Mouse (Mus musculus) erythroid progenitor cell, adult 5-6 weeks (primary cell): ENCODE results near the gene Pcgf6. TPM values are rescaled to one million over a fixed set of nuclear protein-coding genes. Genes with fewer than 3 reads are reported as not detected.

Source experiments
- ATAC-seq: replicated peaks from 2 replicates; pipeline ENCODE4 v1.8.0; 2016; ENCODE audit warnings: moderate number of reproducible peaks, mild to moderate bottlenecking, moderate TSS enrichment, inconsistent platforms; ENCODE audit not compliant: poor library complexity, low FRiP score, severe bottlenecking
- total RNA-seq, 2 experiments: library from RNA; stranded (forward) in 1 of 2; stranded (reverse) in 1 of 2; fragments of 150-400 nt in 1 of 2; fragments of 186-747, 209-891 nt in 1 of 2; gene quantifications; 2 replicates each; pipeline versions ENCODE4 v1.2.3 to v1.2.4; 2015 to 2017; ENCODE audit warnings: low replicate concordance in 2 of 2

Pcgf6 gene
- total RNA-seq, 2 experiments from 2014 or later, result 0.61 to 6.7 TPM

DNA sequence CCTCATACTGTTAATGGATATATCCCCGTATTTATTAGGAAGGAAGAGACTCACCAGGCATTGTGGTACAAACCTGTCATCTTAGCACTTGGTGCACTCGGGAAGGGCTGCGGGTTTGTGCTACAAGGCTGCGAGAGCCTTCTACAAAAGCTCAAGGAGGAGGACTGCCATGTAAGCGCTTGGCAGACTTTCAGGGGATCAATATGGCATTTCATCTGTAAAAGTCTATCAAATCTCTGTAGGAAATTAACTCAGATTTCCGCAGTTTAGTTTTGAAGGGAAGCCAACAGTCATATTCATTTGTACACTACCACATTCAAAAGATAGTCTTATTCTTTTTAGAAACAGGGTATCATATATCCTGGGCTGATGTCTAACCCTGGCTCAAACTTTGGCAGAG lies 18.9 kb downstream of the Pcgf6 start:
- ATAC-seq, result no peak

DNA sequence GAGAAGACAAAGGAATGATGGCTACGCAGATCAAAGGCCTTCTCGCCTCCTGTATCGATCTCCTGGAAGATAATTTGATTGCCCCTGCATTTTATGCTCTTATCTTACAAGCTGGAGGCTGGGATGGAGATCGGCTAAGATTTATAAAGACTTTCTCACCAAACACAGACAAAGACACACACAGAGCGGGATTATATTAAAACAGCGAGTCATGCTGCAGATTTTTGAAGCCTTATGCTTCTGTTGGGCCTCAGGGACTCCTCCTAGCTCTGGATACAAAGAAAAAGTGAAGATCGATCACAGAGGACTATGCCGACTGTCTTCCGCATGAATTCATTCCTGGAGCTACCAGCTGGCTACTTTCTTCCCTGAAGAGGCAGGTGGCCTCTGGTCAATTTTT lies 20.9 kb downstream of the Pcgf6 start:
- ATAC-seq, result no peak

DNA sequence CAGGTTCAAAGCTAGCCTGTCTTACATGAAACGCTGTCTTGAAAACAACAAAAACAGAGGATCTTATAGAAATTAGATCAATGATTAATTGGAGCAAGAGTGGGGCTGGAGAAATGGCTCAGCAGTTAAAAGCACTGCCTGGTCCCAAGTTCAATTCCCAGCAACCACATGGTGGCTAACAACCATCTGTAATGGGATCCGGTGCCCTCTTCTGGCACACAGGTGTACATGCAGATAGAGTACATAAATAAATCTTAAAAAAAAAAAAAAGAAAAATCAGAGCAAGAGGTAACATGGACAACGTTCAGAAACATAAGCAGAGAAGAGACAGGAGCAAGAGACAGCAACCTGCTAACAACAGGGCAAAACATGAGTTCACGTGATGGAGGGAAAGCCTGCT lies 24.2 kb downstream of the Pcgf6 start:
- no peak for ATAC-seq

DNA sequence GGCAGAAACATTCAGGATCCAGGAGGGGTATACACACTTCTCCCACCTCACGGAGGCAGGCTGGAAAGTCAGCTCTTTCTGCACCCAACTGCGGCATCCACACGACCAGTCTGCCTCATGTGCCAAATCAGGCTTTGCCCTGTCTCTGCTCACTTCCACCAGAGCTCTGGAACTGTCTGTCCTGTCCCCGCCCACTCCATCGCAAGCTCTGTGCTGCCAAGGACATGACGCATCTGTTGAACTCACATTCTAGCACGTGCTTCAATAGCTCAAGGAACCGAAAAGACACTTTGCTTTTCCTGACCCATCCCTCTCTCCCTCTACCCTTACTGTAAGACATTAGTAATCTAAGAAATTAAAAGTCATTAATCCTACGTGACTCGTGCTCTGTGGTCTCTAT lies 25.8 kb downstream of the Pcgf6 start:
- ATAC-seq, result no peak

DNA sequence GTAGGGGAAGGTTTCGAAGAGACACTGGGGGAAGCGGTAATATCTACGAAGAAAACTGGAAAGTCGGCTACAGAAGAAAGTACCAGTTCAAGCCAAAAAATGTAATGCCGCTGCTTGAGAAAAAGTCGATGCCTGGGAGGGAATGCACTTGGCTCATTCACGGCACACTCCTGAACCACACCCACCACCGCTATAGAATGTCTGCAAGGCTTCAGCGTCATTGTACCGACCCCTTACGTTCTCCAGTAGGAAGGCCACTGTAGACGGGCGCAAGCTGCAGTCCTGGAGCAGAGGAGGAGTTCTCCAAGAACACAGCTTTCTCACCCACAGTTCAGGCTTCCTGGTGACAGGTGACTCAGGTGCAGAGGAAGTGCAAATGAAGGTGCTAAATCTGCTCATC lies 27.2 kb downstream of the Pcgf6 start:
- ATAC-seq, result no peak

DNA sequence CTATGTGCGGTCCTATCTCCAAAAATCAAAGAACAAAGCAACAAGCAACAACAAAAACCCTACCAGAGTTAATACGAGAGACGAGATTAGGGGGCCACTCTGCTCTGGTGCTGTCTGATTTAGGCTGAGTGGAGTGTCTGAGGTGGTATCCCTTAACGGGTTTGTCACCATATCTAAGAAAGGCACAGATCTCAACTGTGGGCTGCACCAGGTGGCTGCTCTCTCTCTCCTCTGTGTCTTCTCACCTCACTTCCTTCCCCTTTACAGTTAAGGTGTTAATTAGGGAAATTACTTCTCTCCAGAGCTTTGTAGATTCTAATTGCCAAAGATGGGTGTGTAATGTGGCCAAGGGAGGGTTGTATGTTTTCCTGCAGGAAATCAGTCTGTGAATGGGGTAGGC lies 28.0 kb downstream of the Pcgf6 start:
- ATAC-seq, result no peak

DNA sequence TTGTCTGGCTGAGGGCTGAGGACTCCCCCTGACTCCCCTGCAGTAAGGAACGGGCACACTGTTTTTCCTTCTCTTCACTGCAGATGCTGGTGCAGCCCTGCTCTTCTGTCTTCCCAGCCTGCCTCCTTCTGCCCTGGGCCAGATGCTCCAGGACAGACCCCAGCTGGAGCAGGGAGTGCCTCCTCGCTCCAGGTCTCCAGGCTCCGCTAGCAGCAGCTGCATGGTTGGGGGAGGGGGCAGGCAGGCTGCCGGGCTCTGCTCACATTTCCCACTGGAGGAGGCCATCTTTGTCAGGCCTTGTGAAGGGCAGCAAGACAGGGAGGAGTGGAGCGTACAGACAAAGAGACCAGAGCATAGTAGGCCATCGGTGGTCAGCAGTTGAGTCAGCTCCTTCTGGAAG lies 31.4 kb downstream of the Pcgf6 start:
- ATAC-seq, result no peak

DNA sequence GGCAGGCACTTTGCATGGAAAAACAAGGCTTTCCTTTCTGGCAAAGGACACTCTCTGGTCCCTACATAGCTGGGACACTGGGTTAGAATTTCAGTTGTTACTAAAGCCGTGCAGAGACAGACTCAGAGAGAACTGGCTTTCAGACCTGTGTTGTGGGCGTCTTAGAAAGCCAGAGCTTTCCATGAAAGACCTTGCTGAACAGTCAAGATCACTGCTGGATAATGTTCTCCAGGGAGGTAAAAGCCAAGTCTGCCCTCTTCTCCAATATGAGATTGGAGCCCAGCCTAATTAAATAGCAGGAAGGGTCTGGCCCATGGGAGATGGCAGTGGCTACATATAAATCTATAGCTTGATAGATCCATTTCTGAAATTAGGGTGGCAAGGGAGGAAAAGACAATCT lies 32.4 kb downstream of the Pcgf6 start:
- ATAC-seq, result no peak

DNA sequence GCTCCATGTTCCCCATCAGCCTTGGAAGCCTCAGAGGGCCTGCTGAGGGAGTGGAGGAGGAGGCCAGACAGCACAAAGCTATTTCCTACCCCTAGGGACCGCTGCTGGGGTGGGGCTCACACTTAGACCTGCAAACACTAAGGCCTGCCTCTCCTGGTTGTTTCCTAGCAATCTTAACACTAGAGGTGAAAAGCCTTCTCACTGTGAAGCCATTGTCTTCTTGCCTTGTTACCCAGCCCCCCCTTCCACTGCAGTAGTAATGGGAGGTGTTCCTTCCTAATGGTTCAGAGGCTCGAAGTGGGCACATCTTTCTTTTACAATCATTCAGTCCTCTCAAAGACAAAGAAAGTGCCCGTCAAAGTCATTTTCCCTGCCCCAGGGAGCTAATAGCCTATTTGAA lies 32.9 kb downstream of the Pcgf6 start:
- ATAC-seq, result no peak

DNA sequence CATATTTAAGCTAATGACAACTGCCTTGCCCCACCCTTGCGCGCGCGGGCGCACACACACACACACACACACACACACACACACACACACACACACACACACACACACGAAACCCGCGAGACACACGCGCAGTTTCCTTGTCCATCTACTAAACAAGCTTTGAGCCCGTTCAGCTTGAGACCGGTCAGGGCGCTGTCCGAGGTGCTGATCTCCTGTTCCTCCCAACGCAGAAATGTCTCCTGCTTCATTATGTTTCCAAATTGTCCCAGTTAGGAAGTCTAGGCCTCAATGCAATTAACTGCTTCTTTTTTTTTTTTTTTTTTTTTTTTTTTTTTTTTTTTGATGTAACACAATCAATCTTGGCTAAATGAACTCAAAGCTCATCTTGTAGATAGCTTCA lies 34.2 kb downstream of the Pcgf6 start:
- no peak for ATAC-seq

DNA sequence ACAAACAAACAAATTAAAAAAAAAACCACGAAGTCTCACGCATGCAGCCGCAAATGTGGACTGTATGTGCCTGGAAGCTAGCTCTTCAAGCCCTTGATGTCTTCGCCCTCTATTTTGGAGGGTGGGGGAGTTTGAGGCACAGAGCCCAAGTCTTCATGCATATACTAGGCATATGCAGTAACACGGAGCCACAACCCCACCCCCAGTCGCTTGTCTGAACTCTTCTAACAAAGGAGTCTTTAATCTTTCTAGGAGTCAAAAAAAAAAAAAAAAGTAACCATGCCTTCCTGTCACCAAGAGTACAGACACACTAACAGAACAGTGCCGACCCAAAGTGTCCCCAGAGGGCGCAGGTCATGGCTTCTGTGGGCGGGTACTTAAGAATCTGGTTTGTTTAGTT lies 34.7 kb downstream of the Pcgf6 start:
- ATAC-seq, result no peak

DNA sequence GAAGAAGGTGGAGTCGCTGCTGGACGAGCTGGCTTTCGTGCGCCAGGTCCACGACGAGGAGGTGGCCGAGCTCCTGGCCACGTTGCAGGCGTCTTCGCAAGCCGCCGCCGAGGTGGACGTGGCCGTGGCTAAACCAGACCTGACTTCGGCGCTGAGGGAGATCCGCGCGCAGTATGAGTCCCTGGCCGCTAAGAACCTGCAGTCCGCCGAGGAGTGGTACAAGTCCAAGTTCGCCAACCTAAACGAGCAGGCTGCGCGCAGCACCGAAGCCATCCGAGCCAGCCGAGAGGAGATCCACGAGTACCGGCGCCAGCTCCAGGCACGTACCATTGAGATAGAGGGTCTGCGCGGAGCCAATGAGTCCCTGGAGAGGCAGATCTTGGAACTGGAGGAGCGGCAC lies 35.3 kb downstream of the Pcgf6 start:
- no peak for ATAC-seq

DNA sequence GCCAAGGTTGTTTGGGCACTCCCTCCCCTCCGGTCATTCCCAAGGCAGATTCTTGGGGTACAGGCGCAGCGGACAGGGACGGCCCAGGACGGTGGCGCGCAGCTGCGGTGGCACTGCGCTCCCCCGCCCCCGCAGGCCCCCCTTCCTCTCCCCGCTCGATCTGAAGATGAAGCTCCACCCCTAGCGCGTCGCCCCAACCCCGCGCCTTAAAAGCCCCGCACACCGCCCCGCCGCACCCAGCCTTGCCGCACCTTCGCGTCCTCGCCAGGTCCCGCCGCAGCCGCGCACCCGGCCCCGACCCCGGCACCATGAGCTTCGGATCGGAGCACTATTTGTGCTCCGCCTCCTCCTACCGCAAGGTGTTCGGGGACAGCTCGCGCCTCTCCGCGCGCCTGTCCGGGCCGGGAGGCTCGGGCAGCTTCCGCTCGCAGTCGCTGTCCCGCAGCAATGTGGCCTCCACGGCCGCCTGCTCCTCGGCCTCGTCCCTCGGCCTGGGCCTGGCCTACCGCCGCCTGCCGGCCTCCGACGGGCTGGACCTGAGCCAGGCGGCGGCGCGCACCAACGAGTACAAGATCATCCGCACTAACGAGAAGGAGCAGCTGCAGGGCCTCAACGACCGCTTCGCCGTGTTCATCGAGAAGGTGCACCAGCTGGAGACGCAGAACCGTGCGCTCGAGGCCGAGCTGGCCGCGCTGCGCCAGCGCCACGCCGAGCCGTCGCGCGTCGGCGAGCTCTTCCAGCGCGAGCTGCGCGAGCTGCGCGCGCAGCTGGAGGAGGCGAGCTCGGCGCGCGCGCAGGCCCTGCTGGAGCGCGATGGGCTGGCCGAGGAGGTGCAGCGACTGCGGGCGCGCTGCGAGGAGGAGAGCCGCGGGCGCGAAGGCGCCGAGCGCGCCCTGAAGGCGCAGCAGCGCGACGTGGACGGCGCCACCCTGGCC lies 36.0 kb downstream of the Pcgf6 start, which contains the start of the genes Ina and Nt5c2:
Gene Ina, plus strand, starts transcription at position 252 of the 935 bp plus-strand sequence.
Gene Nt5c2, minus strand, starts transcription at position 707 of the 935 bp plus-strand sequence.
- ATAC-seq, result no peak

DNA sequence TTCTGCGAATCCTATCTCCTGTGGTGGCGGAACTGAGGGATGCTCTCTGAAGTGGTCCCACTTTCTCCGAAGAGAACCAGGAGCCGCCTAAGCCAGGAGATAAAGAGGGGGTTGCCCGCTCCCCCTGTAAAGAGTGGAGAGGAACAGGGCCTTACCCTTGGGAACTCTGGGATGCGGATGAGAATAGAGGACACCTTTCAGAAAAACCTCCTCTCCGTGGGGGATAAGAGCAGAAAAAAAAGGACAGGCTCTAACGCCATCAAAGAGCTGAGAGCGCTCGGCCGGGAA lies 36.6 kb downstream of the Pcgf6 start:
- no peak for ATAC-seq

DNA sequence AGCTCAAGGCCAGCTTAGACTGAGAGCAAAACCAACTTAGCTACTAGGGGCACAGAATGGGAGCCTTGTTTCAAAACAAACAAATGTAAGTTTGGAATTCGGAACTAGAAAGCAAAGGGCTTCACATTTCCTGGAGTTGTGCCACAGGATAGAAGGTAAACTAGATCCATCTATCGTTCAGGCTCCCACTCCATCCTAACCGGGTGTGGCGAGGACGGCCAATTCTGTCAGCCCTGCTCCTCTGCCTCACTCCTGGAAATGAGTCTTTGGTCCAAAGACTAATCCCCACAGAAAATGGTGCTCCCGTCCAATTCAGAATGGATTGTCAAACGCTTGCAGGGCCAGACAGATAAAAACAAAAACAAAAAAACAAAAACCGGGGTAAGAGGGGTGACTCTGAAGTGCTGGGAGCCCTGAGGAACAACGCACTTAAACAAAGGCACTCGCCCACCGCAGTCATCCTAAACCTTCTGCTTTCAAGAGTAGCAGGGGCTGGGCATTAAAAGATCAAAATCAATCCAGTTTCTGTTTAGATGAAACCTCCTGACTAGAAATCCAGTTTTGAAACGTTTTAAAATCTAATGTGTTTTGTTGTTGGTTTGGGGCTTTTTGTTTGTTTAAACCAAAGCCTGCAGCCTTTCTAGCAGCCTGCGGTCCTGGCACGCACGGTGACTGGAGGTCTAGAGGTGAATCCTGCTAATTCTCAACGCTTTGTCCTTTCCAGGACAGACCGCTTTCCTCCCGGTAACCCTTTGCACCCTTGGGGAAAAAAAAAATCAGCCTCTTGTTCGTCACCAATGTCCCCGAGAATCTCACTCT lies 37.2 kb downstream of the Pcgf6 start:
- no peak for ATAC-seq

DNA sequence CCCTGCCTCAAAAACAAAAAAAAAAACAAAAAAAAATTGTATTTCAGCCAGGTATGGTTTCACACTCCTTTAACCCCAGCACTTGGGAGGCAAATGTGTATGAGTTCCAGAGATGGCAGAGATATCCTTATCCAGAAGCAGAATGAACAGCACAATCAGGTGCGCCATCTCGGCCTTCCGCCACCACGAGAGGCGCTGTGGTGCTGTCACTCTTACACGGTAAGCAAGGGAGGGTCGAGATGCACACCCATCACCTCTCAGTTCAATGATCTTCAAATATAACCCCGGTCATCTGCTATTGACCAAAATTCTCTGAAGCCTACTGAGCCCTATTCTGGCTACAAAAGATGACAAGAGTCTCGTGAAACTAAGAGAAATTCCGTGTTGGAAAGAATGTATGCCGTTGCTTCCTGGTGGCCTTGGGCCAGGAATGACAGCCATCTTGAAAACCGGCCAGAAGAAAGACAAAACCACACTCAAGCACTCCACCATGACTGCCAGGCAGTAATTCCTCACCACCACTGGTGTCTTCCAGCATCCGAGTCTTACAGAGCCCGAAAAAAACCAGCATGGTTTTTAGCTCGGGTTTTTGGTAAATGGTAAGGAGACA lies 38.1 kb downstream of the Pcgf6 start:
- ATAC-seq, result no peak

DNA sequence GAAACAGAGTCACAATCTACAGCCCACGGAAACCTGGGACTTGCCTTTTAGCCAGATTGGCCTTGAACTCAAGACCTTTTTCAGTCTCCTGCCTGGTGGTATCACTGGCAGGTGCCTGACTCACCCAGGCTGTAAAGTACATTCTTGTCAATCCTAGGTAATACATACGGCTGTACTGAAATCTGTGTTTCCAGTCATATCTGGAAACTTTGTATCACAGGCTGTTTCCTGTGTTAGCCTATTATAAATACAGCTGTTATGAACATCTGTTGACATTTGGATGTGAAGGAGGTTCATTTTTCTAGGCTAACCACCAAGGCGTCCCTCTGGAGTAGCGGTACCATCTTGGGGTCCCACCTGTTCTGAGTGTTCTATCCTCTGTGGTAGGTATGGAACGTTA lies 40.8 kb downstream of the Pcgf6 start:
- ATAC-seq, result no peak

DNA sequence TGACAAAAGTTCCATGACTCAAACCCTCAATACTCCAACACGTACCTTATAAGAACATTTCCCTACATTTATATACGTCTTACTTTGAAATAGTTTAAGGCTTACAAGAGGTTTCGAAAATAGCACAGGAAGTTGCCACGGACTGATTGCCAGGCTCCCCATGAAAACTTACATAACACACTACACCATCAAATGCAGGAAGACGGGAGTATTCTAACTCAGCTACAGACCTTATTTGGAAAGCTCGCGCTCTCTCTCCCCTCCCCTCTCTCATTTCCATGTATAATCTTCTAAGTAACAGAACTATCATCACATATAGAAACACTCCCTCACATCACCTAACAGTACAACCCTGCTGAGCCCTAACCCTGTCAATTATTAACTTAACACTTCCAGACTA lies 41.3 kb downstream of the Pcgf6 start:
- no peak for ATAC-seq

DNA sequence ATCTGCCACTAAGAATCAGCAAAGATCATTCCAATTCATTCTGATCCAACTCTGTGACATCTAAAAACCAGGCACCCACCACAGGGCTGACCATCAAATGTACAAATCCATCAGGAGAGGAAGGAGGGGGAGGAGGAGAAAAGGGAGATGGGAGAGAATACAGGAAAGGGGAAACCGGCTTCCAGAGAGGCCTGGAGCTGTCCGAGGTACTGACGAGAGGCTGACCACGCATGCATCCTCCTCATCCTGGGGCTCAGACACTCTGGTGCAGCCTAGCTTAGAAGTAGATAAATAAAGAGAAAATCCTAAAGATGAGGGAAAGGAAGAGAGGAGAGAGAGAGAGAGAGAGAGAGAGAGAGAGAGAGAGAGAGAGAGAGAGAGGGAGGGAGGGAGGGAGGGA lies 44.4 kb downstream of the Pcgf6 start:
- no peak for ATAC-seq

DNA sequence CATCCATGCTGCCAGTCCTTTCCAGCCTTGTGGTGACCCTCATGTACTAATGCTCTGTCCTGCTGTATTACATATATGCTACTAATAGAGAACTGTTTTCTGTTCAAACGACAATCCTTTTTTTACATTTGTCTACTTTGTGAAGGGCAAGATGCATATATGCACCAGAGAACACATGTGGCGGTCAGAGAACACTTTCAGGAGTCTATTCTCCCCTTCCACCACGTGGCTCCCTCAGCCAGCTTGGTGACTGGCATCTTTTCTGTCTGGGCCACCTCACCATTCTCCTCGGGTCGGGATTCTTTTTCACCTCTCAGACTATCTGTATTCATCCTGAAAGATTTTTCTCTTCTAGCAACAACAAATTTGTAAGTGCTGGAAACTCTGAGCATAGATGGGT lies 44.8 kb downstream of the Pcgf6 start:
- ATAC-seq, result no peak
